Mouse (Mus musculus): ENCODE measurements around the gene Lhpp.

GRCm38 (mm10) chr7:132681296-132681695 lies 70.9 kb downstream of the Lhpp start:
- TF ChIP-seq CTCF (IDR thresholded peaks at IDR 0.05; ENCODE audit: low read depth, low read length) (no peak), TAL1 (conservative IDR thresholded peaks at IDR 0.05; ENCODE audit: low read depth, low read length) (no peak), GATA1 (IDR thresholded peaks at IDR 0.05; ENCODE audit: borderline replicate concordance, low read length) (no peak), POLR2AphosphoS5 (IDR thresholded peaks at IDR 0.05; ENCODE audit: insufficient replicate concordance, low read depth, low read length) (no peak)

All from G1E (cell line).